Mouse (Mus musculus): ENCODE results near the gene Inpp4b. TPM values are rescaled to one million over a fixed set of nuclear protein-coding genes. Genes with fewer than 3 reads are reported as not detected.

Gene Inpp4b
- polyA plus RNA-seq, 1 experiment: 5.5 TPM

- Histone ChIP-seq H3K27ac (ENCODE audit: insufficient read depth, low read depth, low read length) (no peak overlapping the region), H3K4me3 (ENCODE audit: insufficient read depth, low read length) (no peak overlapping the region), H3K4me1 (ENCODE audit: control insufficient read depth, insufficient read depth, low read length) (peaks cover 8% of the 10 kb centered on the region)
- TF ChIP-seq POLR2A (IDR thresholded peaks at IDR 0.05; ENCODE audit: borderline replicate concordance, low read depth, low read length): no peak
- no peak for TF ChIP-seq CTCF (IDR thresholded peaks at IDR 0.05; ENCODE audit: low read depth, low read length)
These were observed 18.8 kb downstream of the Inpp4b start for GRCm38 (mm10) chr8:81361162-81361561.

GRCm38 (mm10) chr8:81370607-81371006, 28.3 kb downstream of the Inpp4b start:
- peak overlapping the region; percentile 45 for H3K27ac ChIP-seq (ENCODE audit: insufficient read depth, low read depth, low read length)
- H3K4me1 ChIP-seq (ENCODE audit: control insufficient read depth, insufficient read depth, low read length): peaks cover 26% of the 10 kb centered on the region
- H3K4me3 ChIP-seq (ENCODE audit: insufficient read depth, low read length): no peak overlapping the region
- TF ChIP-seq POLR2A (IDR thresholded peaks at IDR 0.05; ENCODE audit: borderline replicate concordance, low read depth, low read length): no peak
- TF ChIP-seq CTCF (IDR thresholded peaks at IDR 0.05; ENCODE audit: low read depth, low read length): no peak

- H3K4me3 ChIP-seq (ENCODE audit: insufficient read depth, low read length): no peak overlapping the region
- TF ChIP-seq CTCF (IDR thresholded peaks at IDR 0.05; ENCODE audit: low read depth, low read length) (no peak), POLR2A (IDR thresholded peaks at IDR 0.05; ENCODE audit: borderline replicate concordance, low read depth, low read length) (no peak)
- H3K4me1 ChIP-seq (ENCODE audit: control insufficient read depth, insufficient read depth, low read length): peaks cover 34% of the 10 kb centered on the region
- no peak overlapping the region for H3K27ac ChIP-seq (ENCODE audit: insufficient read depth, low read depth, low read length)
These were observed 29.5 kb downstream of the Inpp4b start for GRCm38 (mm10) chr8:81371844-81372243.

GRCm38 (mm10) chr8:81374877-81375475, 32.6 kb downstream of the Inpp4b start:
- no peak for TF ChIP-seq CTCF (IDR thresholded peaks at IDR 0.05; ENCODE audit: low read depth, low read length)
- no peak for TF ChIP-seq POLR2A (IDR thresholded peaks at IDR 0.05; ENCODE audit: borderline replicate concordance, low read depth, low read length)
- Histone ChIP-seq H3K4me1 (ENCODE audit: control insufficient read depth, insufficient read depth, low read length) (peaks cover 34% of the 10 kb centered on the region), H3K4me3 (ENCODE audit: insufficient read depth, low read length) (no peak overlapping the region), H3K27ac (ENCODE audit: insufficient read depth, low read depth, low read length) (peak overlapping the region; percentile 93)

GRCm38 (mm10) chr8:81388953-81389352, 46.6 kb downstream of the Inpp4b start:
- H3K4me1 ChIP-seq (ENCODE audit: control insufficient read depth, insufficient read depth, low read length): no peaks in the 10 kb centered on the region
- H3K4me3 ChIP-seq (ENCODE audit: insufficient read depth, low read length): no peak overlapping the region
- no peak for TF ChIP-seq POLR2A (IDR thresholded peaks at IDR 0.05; ENCODE audit: borderline replicate concordance, low read depth, low read length)
- no peak for TF ChIP-seq CTCF (IDR thresholded peaks at IDR 0.05; ENCODE audit: low read depth, low read length)
- H3K27ac ChIP-seq (ENCODE audit: insufficient read depth, low read depth, low read length): no peak overlapping the region

- TF ChIP-seq POLR2A (IDR thresholded peaks at IDR 0.05; ENCODE audit: borderline replicate concordance, low read depth, low read length) (no peak), CTCF (IDR thresholded peaks at IDR 0.05; ENCODE audit: low read depth, low read length) (no peak)
- H3K4me1 ChIP-seq (ENCODE audit: control insufficient read depth, insufficient read depth, low read length): peaks cover 10% of the 10 kb centered on the region
- no peak overlapping the region for H3K4me3 ChIP-seq (ENCODE audit: insufficient read depth, low read length)
- peak overlapping the region; percentile 50 for H3K27ac ChIP-seq (ENCODE audit: insufficient read depth, low read depth, low read length)
These were observed 56.7 kb downstream of the Inpp4b start for GRCm38 (mm10) chr8:81399071-81399470.

- no peak for TF ChIP-seq CTCF (IDR thresholded peaks at IDR 0.05; ENCODE audit: low read depth, low read length)
- no peak for TF ChIP-seq POLR2A (IDR thresholded peaks at IDR 0.05; ENCODE audit: borderline replicate concordance, low read depth, low read length)
- peaks cover 10% of the 10 kb centered on the region for H3K4me1 ChIP-seq (ENCODE audit: control insufficient read depth, insufficient read depth, low read length)
- no peak overlapping the region for H3K4me3 ChIP-seq (ENCODE audit: insufficient read depth, low read length)
- H3K27ac ChIP-seq (ENCODE audit: insufficient read depth, low read depth, low read length): no peak overlapping the region
These were observed 57.1 kb downstream of the Inpp4b start for GRCm38 (mm10) chr8:81399501-81399900.

GRCm38 (mm10) chr8:81412707-81413106, 70.4 kb downstream of the Inpp4b start:
- Histone ChIP-seq H3K27ac (ENCODE audit: insufficient read depth, low read depth, low read length) (no peak overlapping the region), H3K4me3 (ENCODE audit: insufficient read depth, low read length) (no peak overlapping the region), H3K4me1 (ENCODE audit: control insufficient read depth, insufficient read depth, low read length) (no peaks in the 10 kb centered on the region)
- TF ChIP-seq POLR2A (IDR thresholded peaks at IDR 0.05; ENCODE audit: borderline replicate concordance, low read depth, low read length): no peak
- no peak for TF ChIP-seq CTCF (IDR thresholded peaks at IDR 0.05; ENCODE audit: low read depth, low read length)

- Histone ChIP-seq H3K4me3 (ENCODE audit: insufficient read depth, low read length) (no peak overlapping the region), H3K27ac (ENCODE audit: insufficient read depth, low read depth, low read length) (no peak overlapping the region), H3K4me1 (ENCODE audit: control insufficient read depth, insufficient read depth, low read length) (no peaks in the 10 kb centered on the region)
- TF ChIP-seq CTCF (IDR thresholded peaks at IDR 0.05; ENCODE audit: low read depth, low read length): no peak
- no peak for TF ChIP-seq POLR2A (IDR thresholded peaks at IDR 0.05; ENCODE audit: borderline replicate concordance, low read depth, low read length)
These were observed 101.6 kb downstream of the Inpp4b start for GRCm38 (mm10) chr8:81443957-81444356.

- peaks cover 2% of the 10 kb centered on the region; the same call in 1 of the 2 replicates for H3K4me1 ChIP-seq (ENCODE audit: control insufficient read depth, insufficient read depth, low read length)
- no peak overlapping the region for H3K27ac ChIP-seq (ENCODE audit: insufficient read depth, low read depth, low read length)
- H3K4me3 ChIP-seq (ENCODE audit: insufficient read depth, low read length): no peak overlapping the region
- TF ChIP-seq POLR2A (IDR thresholded peaks at IDR 0.05; ENCODE audit: borderline replicate concordance, low read depth, low read length) (no peak), CTCF (IDR thresholded peaks at IDR 0.05; ENCODE audit: low read depth, low read length) (no peak)
These were observed 107.4 kb downstream of the Inpp4b start for GRCm38 (mm10) chr8:81449798-81450197.

All from bone marrow macrophage, adult 2 months (primary cell).